Mouse (Mus musculus) stomach, embryonic 15.5 days (tissue): Measurements from ENCODE around the gene Ddx54. TPM values are rescaled to one million over a fixed set of nuclear protein-coding genes. Genes with fewer than 3 reads are reported as not detected.
A peak's percentile ranks its signal among the peaks of the same experiment; 100 is the strongest.

ENCODE experiments used
- ATAC-seq: fragments of 200-750 bp; cut with Nextera tagmentation; 2 replicates; pipeline ENCODE4 v1.8.0; 2017; ENCODE audit warnings: low read depth, moderate number of reproducible peaks, moderate TSS enrichment; ENCODE audit not compliant: insufficient read depth, low FRiP score
- H3K27ac ChIP-seq: fragments of 300-500 bp; sonication (generic); 2 replicates; pipeline ENCODE4 v1.5.1; 2015; ENCODE audit warnings: mild to moderate bottlenecking, inconsistent platforms
- H3K27me3 ChIP-seq: fragments of 300-500 bp; sonication (generic); replicated peaks from 2 replicates; pipeline ENCODE4 v1.6.1; 2015; ENCODE audit warnings: inconsistent platforms
- H3K36me3 ChIP-seq: fragments of 300-500 bp; sonication (generic); 2 replicates; pipeline ENCODE4 v1.6.1; 2015; ENCODE audit warnings: inconsistent platforms
- H3K4me1 ChIP-seq: fragments of 300-500 bp; sonication (generic); 2 replicates; pipeline ENCODE4 v1.6.1; 2015; ENCODE audit warnings: inconsistent platforms
- H3K4me2 ChIP-seq: fragments of 300-500 bp; sonication (generic); 2 replicates; pipeline ENCODE4 v1.6.1; 2015; ENCODE audit warnings: mild to moderate bottlenecking, inconsistent platforms
- H3K4me3 ChIP-seq: fragments of 300-500 bp; sonication (generic); replicated peaks from 2 replicates; pipeline ENCODE4 v1.5.1; 2015; ENCODE audit warnings: inconsistent platforms
- H3K9ac ChIP-seq: fragments of 300-500 bp; sonication (generic); 2 replicates; pipeline ENCODE4 v1.6.1; 2015; ENCODE audit warnings: inconsistent platforms
- H3K9me3 ChIP-seq: fragments of 300-500 bp; sonication (generic); 2 replicates; pipeline ENCODE4 v1.6.1; 2016; ENCODE audit warnings: inconsistent platforms
- WGBS: fragments of 180-500 bp; shearing (Covaris S2); methylation state at CpG from one replicate; pipeline ENCODE4 v1.1.7; 2015; 5-methylcytosine and 5-hydroxymethylcytosine counted together
- polyA plus RNA-seq: library from polyadenylated mRNA; unstranded; fragments of >200 nt; fragmentation: Nextera tagmentation; extraction: Ambion mirVana; gene quantifications from 2 replicates; pipeline ENCODE4 v1.2.1, GENCODE M21; 2015

Gene Ddx54
- polyA plus RNA-seq, 1 experiment from 2014 or later: 41.8 TPM

DNA sequence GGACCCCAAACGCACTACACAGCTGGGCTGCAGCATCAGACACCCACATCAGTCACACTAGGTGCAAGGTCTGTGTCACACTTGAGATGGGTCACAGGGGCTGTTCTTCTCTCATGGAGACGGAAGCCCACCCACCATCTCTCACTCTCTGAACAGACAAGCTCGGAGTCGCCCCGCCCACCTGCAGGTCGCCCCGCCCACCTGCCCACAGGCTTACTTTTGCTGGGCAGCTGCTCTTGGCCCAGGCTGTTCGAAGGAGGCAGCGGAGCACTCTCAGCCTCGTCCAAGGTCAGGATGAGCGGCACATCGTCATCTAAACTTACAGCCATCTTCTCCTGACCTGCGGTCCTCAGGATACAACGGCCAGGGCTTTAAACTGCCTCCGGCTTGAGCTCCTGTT lies 27.6 kb upstream of the Ddx54 start:
- WGBS: 54% methylated on average over 15 of the region's 15 CpGs
- no peaks in the 10 kb centered on the region for H3K9me3 ChIP-seq
- H3K36me3 ChIP-seq: peaks cover 15% of the 10 kb centered on the region; the same call in 1 of the 2 replicates
- H3K9ac ChIP-seq: no peak overlapping the region
- H3K27me3 ChIP-seq: no peaks in the 10 kb centered on the region
- peaks cover 27% of the 10 kb centered on the region for H3K4me1 ChIP-seq
- no peak overlapping the region for H3K4me2 ChIP-seq
- no peak overlapping the region for H3K27ac ChIP-seq
- H3K4me3 ChIP-seq: no peak overlapping the region
- ATAC-seq: no peak

DNA sequence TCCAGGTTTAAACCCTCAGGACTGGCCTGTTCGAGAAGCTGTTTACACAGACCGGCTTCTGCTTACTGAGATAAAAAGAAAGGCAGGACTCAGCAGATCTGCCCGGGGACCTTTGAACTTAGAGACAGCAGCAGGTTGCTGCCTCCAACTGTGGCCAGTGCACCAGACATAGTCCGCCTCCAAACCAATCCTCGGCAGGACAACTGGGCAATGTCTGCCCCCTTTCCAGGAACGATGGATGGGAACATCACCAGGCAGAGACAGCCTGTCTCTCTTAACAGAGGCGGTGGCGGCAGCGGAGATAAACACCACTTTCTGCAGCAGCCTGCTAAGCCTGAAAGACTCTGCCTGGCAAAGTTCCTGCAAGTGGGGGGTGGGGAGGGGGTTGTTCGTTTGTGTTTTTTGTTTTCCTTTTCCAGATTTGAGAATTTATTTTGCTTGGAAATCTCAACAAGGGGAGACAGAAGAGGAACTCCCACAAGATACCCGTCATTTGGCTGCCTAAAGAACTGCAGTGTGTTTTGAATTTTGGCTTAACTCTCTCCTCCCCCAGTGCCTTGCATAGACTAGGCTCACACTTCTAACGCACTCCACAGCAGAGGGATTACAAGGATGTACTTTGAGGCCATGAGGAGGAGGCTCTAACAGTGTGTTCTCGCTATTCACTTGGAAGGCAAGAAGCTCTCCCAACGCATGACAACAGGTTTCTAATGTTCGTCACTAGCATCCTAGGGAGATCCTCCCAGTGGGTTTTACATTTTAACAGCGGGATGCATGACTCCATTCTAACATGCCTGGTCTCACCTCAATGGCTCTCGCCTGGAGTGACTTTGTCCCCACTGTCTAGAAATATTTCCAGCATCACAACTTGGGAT lies 25.6 kb upstream of the Ddx54 start:
- H3K36me3 ChIP-seq: peaks cover 15% of the 10 kb centered on the region; the same call in 1 of the 2 replicates
- H3K9ac ChIP-seq: no peak overlapping the region
- peak overlapping the region; percentile 82 for H3K4me3 ChIP-seq
- peaks cover 26% of the 10 kb centered on the region for H3K4me1 ChIP-seq
- no peaks in the 10 kb centered on the region for H3K27me3 ChIP-seq
- WGBS: 9% methylated on average over 17 of the region's 17 CpGs
- H3K9me3 ChIP-seq: no peaks in the 10 kb centered on the region
- no peak for ATAC-seq
- peak overlapping the region; percentile 82 for H3K4me2 ChIP-seq
- peak overlapping the region; percentile 75 for H3K27ac ChIP-seq

DNA sequence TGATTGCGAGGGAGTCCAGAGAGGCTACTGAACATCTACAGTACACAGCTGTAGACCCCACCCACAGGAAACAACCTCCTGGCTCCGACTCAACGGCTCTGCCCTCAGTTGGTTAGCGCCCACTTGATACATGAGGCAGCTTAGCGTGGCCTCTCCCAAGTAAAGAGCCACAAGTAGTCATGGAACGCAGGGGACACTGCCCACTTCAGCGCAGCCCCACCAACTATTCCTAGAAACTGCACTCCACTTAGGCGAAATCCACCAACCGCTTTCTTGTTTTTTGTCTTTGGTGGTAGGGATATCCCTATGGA lies 25.0 kb upstream of the Ddx54 start:
- Histone ChIP-seq H3K9ac (0 out of 2 replicates have a peak overlapping the region, but pooled peaks have one; percentile 72), H3K27ac (peak overlapping the region; percentile 75), H3K4me1 (peaks cover 26% of the 10 kb centered on the region), H3K4me2 (peak overlapping the region; percentile 82), H3K9me3 (no peaks in the 10 kb centered on the region), H3K36me3 (peaks cover 15% of the 10 kb centered on the region; the same call in 1 of the 2 replicates), H3K27me3 (no peaks in the 10 kb centered on the region), H3K4me3 (peak overlapping the region; percentile 82)
- 20% methylated on average over 9 of the region's 9 CpGs for WGBS
- no peak for ATAC-seq

DNA sequence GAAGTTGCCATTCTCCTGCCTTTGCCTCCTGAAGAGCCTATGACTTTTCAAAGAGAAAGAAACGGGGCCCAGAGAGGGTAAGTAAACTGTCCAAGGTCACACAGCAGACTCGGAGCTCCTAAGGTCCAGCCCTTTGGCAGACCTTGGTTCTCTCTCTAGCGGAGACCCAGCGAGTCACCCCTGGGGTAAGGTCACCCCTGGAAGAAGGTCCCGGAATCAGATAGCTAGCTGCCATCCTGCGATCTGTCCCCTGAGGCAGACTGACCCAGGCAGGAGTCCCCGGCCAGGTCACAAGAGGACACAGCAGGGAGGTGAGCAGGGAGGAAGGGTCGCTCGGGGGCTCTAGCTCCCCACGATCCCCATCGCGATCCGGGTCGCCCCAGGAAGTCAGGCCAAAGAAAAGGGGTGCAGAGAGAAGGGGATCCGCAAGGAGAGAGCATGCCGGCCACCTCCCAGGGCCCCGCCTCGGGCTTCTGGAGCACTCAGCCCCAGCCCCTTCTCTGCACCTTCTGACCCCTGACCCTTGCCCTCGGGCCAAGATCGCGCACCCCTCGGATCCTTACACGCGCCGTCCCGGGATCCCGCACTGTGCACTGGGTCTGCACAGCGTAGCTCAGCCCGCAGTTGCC lies 24.5 kb upstream of the Ddx54 start:
- H3K4me3 ChIP-seq: peak overlapping the region; percentile 82
- ATAC-seq: no peak

DNA sequence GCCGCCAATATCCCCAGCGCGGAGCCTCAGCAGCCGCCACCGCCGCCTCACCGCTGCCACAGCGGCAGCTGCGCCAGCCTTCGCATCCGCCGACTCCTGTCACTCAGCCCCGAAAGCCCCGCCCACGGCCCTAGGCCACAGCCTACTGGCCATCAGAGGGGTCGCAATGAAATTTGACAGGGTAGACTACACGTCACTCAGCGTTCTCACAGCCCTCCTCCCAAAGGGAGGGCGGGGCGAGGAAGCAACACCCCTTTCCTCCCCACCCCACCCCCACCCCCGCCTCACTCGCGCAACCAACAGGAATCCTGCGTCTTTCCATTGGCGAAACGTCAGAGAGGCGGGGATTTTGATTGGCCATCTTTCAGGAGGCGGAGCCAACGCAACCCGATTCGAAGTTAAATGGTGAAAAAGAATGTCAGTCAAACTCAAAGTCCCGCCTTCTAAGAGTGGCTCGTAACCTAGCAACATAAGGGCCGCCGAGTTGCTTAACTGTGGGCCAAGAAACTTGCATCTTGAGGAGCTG lies 23.9 kb upstream of the Ddx54 start, which contains the start of the genes Tpcn1 and Iqcd:
Gene Tpcn1, minus strand, starts transcription at position 105 of the 526 bp plus-strand sequence.
Gene Iqcd, plus strand, starts transcription at position 448 of the 526 bp plus-strand sequence.
- peak; percentile 97 for ATAC-seq
- Histone ChIP-seq H3K4me1 (peaks cover 24% of the 10 kb centered on the region), H3K36me3 (peaks cover 11% of the 10 kb centered on the region; the same call in 1 of the 2 replicates), H3K4me2 (peak within 1 kb of the TSS; percentile 82), H3K27me3 (no peaks in the 10 kb centered on the region), H3K27ac (peak within 1 kb of the TSS; percentile 75), H3K9ac (peak within 1 kb of the TSS; percentile 72), H3K9me3 (no peaks in the 10 kb centered on the region), H3K4me3 (peak within 1 kb of the TSS; percentile 82)
- WGBS: under 1% methylated on average over 35 of the region's 35 CpGs

More for the DNA sequence above, 24.5 kb upstream of the Ddx54 start:
- Histone ChIP-seq H3K9ac (peak overlapping the region; percentile 72), H3K4me1 (peaks cover 26% of the 10 kb centered on the region), H3K4me2 (peak overlapping the region; percentile 82), H3K9me3 (no peaks in the 10 kb centered on the region), H3K27me3 (no peaks in the 10 kb centered on the region), H3K36me3 (peaks cover 15% of the 10 kb centered on the region; the same call in 1 of the 2 replicates), H3K27ac (peak overlapping the region; percentile 75)
- 1% methylated on average over 28 of the region's 29 CpGs for WGBS

DNA sequence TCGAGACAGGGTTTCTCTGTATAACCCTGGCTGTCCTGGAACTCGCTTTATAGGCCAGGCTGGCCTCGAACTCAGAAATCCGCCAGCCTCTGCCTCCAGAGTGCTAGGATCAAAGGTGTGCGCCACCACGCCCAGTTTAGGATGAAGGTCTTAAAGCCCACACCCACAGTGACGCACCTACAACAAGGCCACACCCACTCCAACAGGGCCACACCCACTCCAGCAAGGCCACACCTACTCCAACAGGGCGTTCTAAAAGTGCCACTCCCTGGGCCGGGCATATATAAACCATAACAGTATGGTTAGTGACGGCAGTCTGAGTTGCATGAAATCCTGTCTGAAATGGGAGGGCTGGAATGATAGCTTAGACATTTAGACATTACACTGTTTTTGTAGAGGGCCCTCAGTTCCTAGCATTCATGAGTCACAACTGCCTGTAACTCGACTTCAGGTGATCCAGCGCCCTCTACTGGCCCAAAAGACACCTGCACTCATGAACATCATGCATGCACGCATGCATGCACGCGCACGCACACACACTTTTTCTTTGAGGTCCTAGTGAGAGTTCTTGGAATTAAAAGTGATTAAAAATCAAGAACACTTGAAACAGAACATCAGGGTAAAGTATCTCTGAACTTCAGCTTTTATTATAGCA lies 22.1 kb upstream of the Ddx54 start:
- Histone ChIP-seq H3K4me3 (no peak overlapping the region), H3K27ac (no peak overlapping the region), H3K36me3 (no peaks in the 10 kb centered on the region), H3K9ac (no peak overlapping the region), H3K4me2 (no peak overlapping the region), H3K9me3 (no peaks in the 10 kb centered on the region), H3K4me1 (peaks cover 22% of the 10 kb centered on the region), H3K27me3 (no peaks in the 10 kb centered on the region)
- no peak for ATAC-seq
- 71% methylated on average over 16 of the region's 16 CpGs for WGBS

DNA sequence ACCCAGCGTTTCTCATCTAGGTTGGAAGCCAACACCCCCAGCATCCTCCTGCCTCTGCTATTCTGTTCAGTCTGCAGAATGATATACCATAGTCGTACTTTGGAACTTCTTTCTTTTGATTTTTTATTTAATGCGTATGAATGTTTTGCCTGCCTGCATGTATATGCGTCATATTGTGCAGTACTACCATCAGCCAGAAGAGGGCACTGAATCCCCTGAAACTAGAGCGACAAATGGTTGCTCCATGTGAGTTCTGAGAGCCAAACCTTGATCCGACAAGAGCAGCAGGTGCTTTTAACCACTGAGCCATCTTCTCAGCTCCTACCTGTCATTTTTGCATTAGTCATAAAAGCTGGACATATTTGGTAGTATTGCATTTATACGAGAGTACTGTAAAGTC lies 20.4 kb upstream of the Ddx54 start:
- Histone ChIP-seq H3K27ac (no peak overlapping the region), H3K4me1 (peaks cover 12% of the 10 kb centered on the region), H3K4me2 (no peak overlapping the region), H3K9ac (no peak overlapping the region), H3K36me3 (no peaks in the 10 kb centered on the region), H3K27me3 (no peaks in the 10 kb centered on the region), H3K4me3 (no peak overlapping the region), H3K9me3 (no peaks in the 10 kb centered on the region)
- 62% methylated on average over 7 of the region's 7 CpGs for WGBS
- no peak for ATAC-seq

DNA sequence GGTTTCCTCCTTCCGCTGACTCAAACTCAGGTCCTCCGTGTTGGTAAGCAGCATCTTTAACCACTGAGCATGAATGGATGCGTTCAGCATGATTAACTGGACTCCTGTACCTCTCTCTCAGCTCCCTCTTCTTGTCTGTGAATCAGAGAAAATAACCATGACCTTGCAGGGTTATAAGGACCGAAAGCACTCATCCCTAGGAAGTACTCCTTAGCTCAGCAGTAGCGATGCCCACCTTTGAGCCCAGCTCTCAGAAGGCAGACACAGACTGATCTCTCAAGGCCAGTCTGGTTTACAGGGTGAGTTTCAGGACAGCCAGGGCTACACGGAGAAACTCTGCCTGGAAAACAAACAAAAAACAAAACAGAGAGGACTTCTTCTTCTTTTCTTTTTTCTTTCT lies 18.1 kb upstream of the Ddx54 start:
- Histone ChIP-seq H3K27ac (no peak overlapping the region), H3K9me3 (no peaks in the 10 kb centered on the region), H3K4me2 (no peak overlapping the region), H3K4me3 (no peak overlapping the region), H3K27me3 (no peaks in the 10 kb centered on the region), H3K9ac (no peak overlapping the region), H3K36me3 (no peaks in the 10 kb centered on the region), H3K4me1 (no peaks in the 10 kb centered on the region)
- WGBS: 86% methylated on average over 6 of the region's 6 CpGs
- ATAC-seq: no peak

DNA sequence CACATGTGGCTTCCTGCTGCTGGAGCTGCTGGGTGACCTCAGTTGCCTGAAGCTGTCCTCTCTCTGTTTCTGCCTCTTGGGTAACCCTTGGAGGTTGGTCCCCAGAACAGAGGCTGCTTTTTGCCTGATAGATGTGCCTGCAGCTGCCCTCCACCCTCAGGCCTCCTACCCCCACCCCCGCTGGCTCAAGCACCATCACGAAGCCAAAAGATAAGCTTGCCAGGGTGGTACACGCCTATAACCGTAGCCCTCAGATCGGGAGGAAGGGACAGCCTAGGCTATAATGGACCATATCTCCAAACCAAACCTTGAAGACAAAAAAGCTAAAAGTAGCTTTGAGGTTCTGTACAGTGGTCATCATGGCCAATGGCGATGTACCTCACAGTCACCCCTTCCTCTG lies 12.9 kb upstream of the Ddx54 start:
- Histone ChIP-seq H3K9me3 (no peaks in the 10 kb centered on the region), H3K27me3 (no peaks in the 10 kb centered on the region), H3K36me3 (no peaks in the 10 kb centered on the region), H3K9ac (no peak overlapping the region), H3K4me1 (no peaks in the 10 kb centered on the region), H3K4me3 (no peak overlapping the region), H3K4me2 (no peak overlapping the region), H3K27ac (no peak overlapping the region)
- peak; percentile 69; the same call in 1 of the 2 replicates for ATAC-seq
- 82% methylated on average over 6 of the region's 6 CpGs for WGBS

DNA sequence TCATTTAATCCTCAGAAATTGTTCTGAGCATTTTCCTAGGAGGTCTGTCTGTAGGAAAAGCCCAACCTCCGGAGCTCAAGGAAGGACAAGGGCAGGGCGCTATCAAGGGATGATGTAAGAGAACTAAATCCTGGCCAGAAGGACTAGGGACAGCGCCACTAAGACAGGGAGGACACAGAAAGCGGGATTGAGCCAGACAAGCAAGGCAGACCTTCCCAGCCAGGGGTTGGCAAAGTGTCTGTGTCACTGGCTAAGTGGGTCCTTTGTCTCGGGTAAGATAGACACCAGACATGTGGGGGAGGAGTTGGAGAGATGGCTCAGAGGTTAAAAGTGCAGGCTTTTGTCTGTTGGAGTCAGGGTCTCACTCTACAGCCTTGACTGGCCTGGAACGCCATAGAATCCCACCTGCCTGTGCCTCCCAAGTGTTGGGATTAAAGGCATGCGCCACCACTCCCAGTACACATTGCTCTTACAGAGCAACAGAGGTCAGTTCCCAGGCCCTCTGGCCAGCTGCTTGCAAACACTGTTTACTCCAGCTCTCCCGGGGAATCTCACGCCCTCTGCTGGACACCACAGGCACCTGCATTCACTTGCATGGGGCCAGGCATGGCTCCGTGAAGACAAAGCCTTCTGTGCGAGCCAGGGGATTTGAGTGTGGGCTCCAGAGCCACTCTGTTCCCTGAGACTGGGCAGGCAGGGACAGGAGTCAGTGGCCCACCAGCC lies 11.4 kb upstream of the Ddx54 start:
- H3K27ac ChIP-seq: no peak overlapping the region
- H3K9me3 ChIP-seq: no peaks in the 10 kb centered on the region
- no peak for ATAC-seq
- H3K36me3 ChIP-seq: no peaks in the 10 kb centered on the region
- H3K9ac ChIP-seq: no peak overlapping the region
- H3K4me3 ChIP-seq: no peak overlapping the region
- H3K27me3 ChIP-seq: no peaks in the 10 kb centered on the region
- no peak overlapping the region for H3K4me2 ChIP-seq
- WGBS: 50% methylated on average over 11 of the region's 11 CpGs
- peaks cover 4% of the 10 kb centered on the region; the same call in 1 of the 2 replicates for H3K4me1 ChIP-seq

DNA sequence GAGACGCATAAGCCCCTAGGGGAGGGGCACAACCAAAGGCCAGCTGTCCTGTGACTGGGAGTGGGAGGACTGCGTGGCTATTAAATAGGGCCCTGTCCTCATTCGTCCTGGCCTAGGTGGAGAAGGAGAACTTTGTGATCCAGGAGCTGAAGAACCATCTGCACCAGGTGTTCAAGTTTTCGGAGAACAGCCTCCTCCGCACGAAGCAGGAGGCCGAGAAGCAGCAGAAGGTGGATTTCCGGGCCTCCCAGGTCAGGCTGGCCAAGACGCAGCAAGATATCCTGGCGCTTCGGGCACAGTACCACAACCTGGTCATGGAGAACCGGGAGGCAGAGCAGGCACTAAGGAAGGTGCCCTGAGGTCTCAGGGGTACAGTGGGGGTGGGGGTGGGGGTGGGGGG lies 10.3 kb upstream of the Ddx54 start:
- Histone ChIP-seq H3K9ac (no peak overlapping the region), H3K27ac (no peak overlapping the region), H3K36me3 (no peaks in the 10 kb centered on the region), H3K4me1 (peaks cover 4% of the 10 kb centered on the region; the same call in 1 of the 2 replicates), H3K9me3 (no peaks in the 10 kb centered on the region), H3K27me3 (no peaks in the 10 kb centered on the region), H3K4me2 (no peak overlapping the region), H3K4me3 (no peak overlapping the region)
- ATAC-seq: no peak
- WGBS: 90% methylated on average over 12 of the region's 12 CpGs
